Mouse (Mus musculus): Measurements from ENCODE around the gene Slc28a1. TPM values are rescaled to one million over a fixed set of nuclear protein-coding genes. Genes with fewer than 3 reads are reported as not detected.
A peak's percentile ranks its signal among the peaks of the same experiment; 100 is the strongest.

Slc28a1 gene
- polyA plus RNA-seq (2016; fragmentation: Nextera tagmentation; extraction: Ambion mirVana), result 0.05 TPM in 1 of 2 replicates, not detected in the other

- H3K27me3 ChIP-seq (ENCODE audit: low read depth, poor library complexity, severe bottlenecking), result no peaks in the 10 kb centered on the region
- no peak within 1 kb of the TSS for H3K27ac ChIP-seq (replicated peaks)
- WGBS, result 76% methylated on average over 6 of the region's 6 CpGs
Observed at GRCm38 (mm10) chr7:81114555-81114954, at the start of gene Slc28a1. Slc28a1 (plus strand) TSS chr7:81114799.

GRCm38 (mm10) chr7:81066714-81067113, 47.9 kb upstream of the Slc28a1 start:
- Histone ChIP-seq H3K27ac (replicated peaks) (no peak overlapping the region), H3K4me3 (no peak overlapping the region), H3K36me3 (no peaks in the 10 kb centered on the region), H3K4me1 (no peaks in the 10 kb centered on the region), H3K9me3 (replicated peaks) (no peaks in the 10 kb centered on the region), H3K27me3 (ENCODE audit: low read depth, poor library complexity, severe bottlenecking) (no peaks in the 10 kb centered on the region)
- no peak for DNase-seq (ENCODE audit: low spot score)
- WGBS, result 70% methylated on average over 6 of the region's 6 CpGs

More at GRCm38 (mm10) chr7:81114555-81114954, at the start of gene Slc28a1:
- peaks cover 14% of the 10 kb centered on the region for H3K4me1 ChIP-seq
- H3K4me3 ChIP-seq, result no peak within 1 kb of the TSS
- no peak for DNase-seq (ENCODE audit: low spot score)
- H3K9me3 ChIP-seq (replicated peaks), result no peaks in the 10 kb centered on the region
- H3K36me3 ChIP-seq, result no peaks in the 10 kb centered on the region

- Histone ChIP-seq H3K9me3 (replicated peaks) (no peaks in the 10 kb centered on the region), H3K4me1 (no peaks in the 10 kb centered on the region; the same call in 1 of the 2 replicates), H3K27ac (replicated peaks) (no peak overlapping the region), H3K4me3 (no peak overlapping the region), H3K27me3 (ENCODE audit: low read depth, poor library complexity, severe bottlenecking) (no peaks in the 10 kb centered on the region), H3K36me3 (no peaks in the 10 kb centered on the region)
- WGBS, result 57% methylated on average over 5 of the region's 5 CpGs
- DNase-seq (ENCODE audit: low spot score), result no peak
Observed at GRCm38 (mm10) chr7:81072463-81072862, 42.1 kb upstream of the Slc28a1 start.

GRCm38 (mm10) chr7:81073273-81073672, 41.3 kb upstream of the Slc28a1 start:
- H3K27me3 ChIP-seq (ENCODE audit: low read depth, poor library complexity, severe bottlenecking), result no peaks in the 10 kb centered on the region
- H3K4me1 ChIP-seq, result no peaks in the 10 kb centered on the region; the same call in 1 of the 2 replicates
- no peak for DNase-seq (ENCODE audit: low spot score)
- no peak overlapping the region for H3K27ac ChIP-seq (replicated peaks)
- no peak overlapping the region for H3K4me3 ChIP-seq
- no peaks in the 10 kb centered on the region for H3K36me3 ChIP-seq
- no peaks in the 10 kb centered on the region for H3K9me3 ChIP-seq (replicated peaks)
- WGBS, result 82% methylated on average over 5 of the region's 5 CpGs

GRCm38 (mm10) chr7:81074546-81074945, 40.1 kb upstream of the Slc28a1 start:
- Histone ChIP-seq H3K27me3 (ENCODE audit: low read depth, poor library complexity, severe bottlenecking) (no peaks in the 10 kb centered on the region), H3K27ac (replicated peaks) (peak overlapping the region; percentile 64; the same call in 1 of the 2 replicates), H3K36me3 (no peaks in the 10 kb centered on the region), H3K4me1 (no peaks in the 10 kb centered on the region; the same call in 1 of the 2 replicates), H3K9me3 (replicated peaks) (no peaks in the 10 kb centered on the region), H3K4me3 (no peak overlapping the region)
- no peak for DNase-seq (ENCODE audit: low spot score)
- WGBS, result 69% methylated on average over 9 of the region's 9 CpGs

- Histone ChIP-seq H3K27ac (replicated peaks) (no peak overlapping the region), H3K36me3 (no peaks in the 10 kb centered on the region), H3K9me3 (replicated peaks) (no peaks in the 10 kb centered on the region), H3K4me1 (no peaks in the 10 kb centered on the region; the same call in 1 of the 2 replicates), H3K4me3 (no peak overlapping the region), H3K27me3 (ENCODE audit: low read depth, poor library complexity, severe bottlenecking) (no peaks in the 10 kb centered on the region)
- DNase-seq (ENCODE audit: low spot score), result no peak
- WGBS, result 80% methylated on average over 7 of the region's 7 CpGs
Observed at GRCm38 (mm10) chr7:81075299-81075698, 39.3 kb upstream of the Slc28a1 start.

- 85% methylated on average over 5 of the region's 5 CpGs for WGBS
- no peaks in the 10 kb centered on the region for H3K36me3 ChIP-seq
- no peaks in the 10 kb centered on the region for H3K27me3 ChIP-seq (ENCODE audit: low read depth, poor library complexity, severe bottlenecking)
- no peak overlapping the region for H3K4me3 ChIP-seq
- no peaks in the 10 kb centered on the region for H3K9me3 ChIP-seq (replicated peaks)
- H3K27ac ChIP-seq (replicated peaks), result no peak overlapping the region
- H3K4me1 ChIP-seq, result no peaks in the 10 kb centered on the region; the same call in 1 of the 2 replicates
- DNase-seq (ENCODE audit: low spot score), result no peak
Observed at GRCm38 (mm10) chr7:81075732-81076131, 38.9 kb upstream of the Slc28a1 start.

GRCm38 (mm10) chr7:81077009-81077408, 37.6 kb upstream of the Slc28a1 start:
- Histone ChIP-seq H3K4me1 (no peaks in the 10 kb centered on the region; the same call in 1 of the 2 replicates), H3K36me3 (no peaks in the 10 kb centered on the region), H3K4me3 (no peak overlapping the region), H3K27me3 (ENCODE audit: low read depth, poor library complexity, severe bottlenecking) (no peaks in the 10 kb centered on the region), H3K9me3 (replicated peaks) (no peaks in the 10 kb centered on the region), H3K27ac (replicated peaks) (no peak overlapping the region)
- DNase-seq (ENCODE audit: low spot score), result no peak
- 79% methylated on average over 6 of the region's 6 CpGs for WGBS

- H3K27me3 ChIP-seq (ENCODE audit: low read depth, poor library complexity, severe bottlenecking), result no peaks in the 10 kb centered on the region
- H3K36me3 ChIP-seq, result no peaks in the 10 kb centered on the region
- H3K4me3 ChIP-seq, result no peak overlapping the region
- no peak overlapping the region for H3K27ac ChIP-seq (replicated peaks)
- no peaks in the 10 kb centered on the region for H3K9me3 ChIP-seq (replicated peaks)
- no peak for DNase-seq (ENCODE audit: low spot score)
- no peaks in the 10 kb centered on the region; the same call in 1 of the 2 replicates for H3K4me1 ChIP-seq
- 91% methylated on average over 6 of the region's 6 CpGs for WGBS
Observed at GRCm38 (mm10) chr7:81078740-81079139, 35.9 kb upstream of the Slc28a1 start.

GRCm38 (mm10) chr7:81093420-81093965, 21.1 kb upstream of the Slc28a1 start:
- H3K9me3 ChIP-seq (replicated peaks), result no peaks in the 10 kb centered on the region
- DNase-seq (ENCODE audit: low spot score), result no peak
- WGBS, result 58% methylated on average over 18 of the region's 18 CpGs
- peaks cover 13% of the 10 kb centered on the region for H3K4me1 ChIP-seq
- no peaks in the 10 kb centered on the region for H3K36me3 ChIP-seq
- H3K27ac ChIP-seq (replicated peaks), result peak overlapping the region; percentile 63; the same call in 1 of the 2 replicates
- no peaks in the 10 kb centered on the region; the same call in 1 of the 2 replicates for H3K27me3 ChIP-seq (ENCODE audit: low read depth, poor library complexity, severe bottlenecking)
- H3K4me3 ChIP-seq, result no peak overlapping the region

- H3K4me1 ChIP-seq, result peaks cover 13% of the 10 kb centered on the region
- no peak overlapping the region for H3K4me3 ChIP-seq
- no peaks in the 10 kb centered on the region for H3K36me3 ChIP-seq
- H3K27me3 ChIP-seq (ENCODE audit: low read depth, poor library complexity, severe bottlenecking), result no peaks in the 10 kb centered on the region; the same call in 1 of the 2 replicates
- peak overlapping the region; percentile 63; the same call in 1 of the 2 replicates for H3K27ac ChIP-seq (replicated peaks)
- no peak for DNase-seq (ENCODE audit: low spot score)
- WGBS, result 78% methylated on average over 6 of the region's 6 CpGs
- no peaks in the 10 kb centered on the region for H3K9me3 ChIP-seq (replicated peaks)
Observed at GRCm38 (mm10) chr7:81094104-81094757, 20.4 kb upstream of the Slc28a1 start.

GRCm38 (mm10) chr7:81100341-81100740, 14.3 kb upstream of the Slc28a1 start:
- Histone ChIP-seq H3K9me3 (replicated peaks) (no peaks in the 10 kb centered on the region), H3K27ac (replicated peaks) (no peak overlapping the region; the same call in 1 of the 2 replicates), H3K4me1 (peaks cover 8% of the 10 kb centered on the region; the same call in 1 of the 2 replicates), H3K4me3 (no peak overlapping the region), H3K36me3 (no peaks in the 10 kb centered on the region), H3K27me3 (ENCODE audit: low read depth, poor library complexity, severe bottlenecking) (no peaks in the 10 kb centered on the region)
- 87% methylated on average over 5 of the region's 5 CpGs for WGBS
- no peak for DNase-seq (ENCODE audit: low spot score)

- DNase-seq (ENCODE audit: low spot score), result no peak
- H3K27ac ChIP-seq (replicated peaks), result no peak overlapping the region
- H3K27me3 ChIP-seq (ENCODE audit: low read depth, poor library complexity, severe bottlenecking), result no peaks in the 10 kb centered on the region
- H3K4me3 ChIP-seq, result no peak overlapping the region
- H3K4me1 ChIP-seq, result peaks cover 8% of the 10 kb centered on the region; the same call in 1 of the 2 replicates
- WGBS, result 89% methylated on average over 7 of the region's 7 CpGs
- H3K36me3 ChIP-seq, result no peaks in the 10 kb centered on the region
- no peaks in the 10 kb centered on the region for H3K9me3 ChIP-seq (replicated peaks)
Observed at GRCm38 (mm10) chr7:81102854-81103253, 11.7 kb upstream of the Slc28a1 start.
